In genomic region chr10:81265540-81265939, GRCm38 (mm10) we compare ENCODE assay signal across 8 mouse cellular contexts. TPM values are rescaled to one million over a fixed set of nuclear protein-coding genes. Genes with fewer than 3 reads are reported as not detected.
DNase-seq lines count a peak whose midpoint lies in the region; ATAC-seq and TF ChIP-seq lines count a peak whose summit lies in the region.

No protein-coding gene starts in this region.

- H3K4me3 ChIP-seq in kidney, postnatal 0 days (replicated peaks; ENCODE audit: low read depth, low read length): 0 out of 2 replicates have a peak overlapping the region, but pooled peaks have one; percentile 53
- H3K4me3 ChIP-seq in embryonic fibroblast, embryonic 13.5 days (ENCODE audit: insufficient read depth, low read length): peak overlapping the region; percentile 63
- H3K4me3 ChIP-seq in limb, embryonic 11.5 days (ENCODE audit: low read depth, low read length): peak overlapping the region; percentile 70; the same call in 1 of the 2 replicates
- peak overlapping the region; percentile 60 for H3K4me3 ChIP-seq in neural tube, embryonic 13.5 days

- H3K27me3 ChIP-seq in kidney, postnatal 0 days (ENCODE audit: insufficient read depth, low read length): no peaks in the 10 kb centered on the region
- 0 out of 2 replicates have a peak, but pooled peaks cover 2% of the 10 kb centered on the region for H3K27me3 ChIP-seq in limb, embryonic 11.5 days (ENCODE audit: control insufficient read depth, insufficient read depth, low read length)
- peaks cover 3% of the 10 kb centered on the region; the same call in 1 of the 2 replicates for H3K27me3 ChIP-seq in neural tube, embryonic 13.5 days

- no peak overlapping the region for H3K27ac ChIP-seq in kidney, postnatal 0 days
- H3K27ac ChIP-seq in embryonic fibroblast, embryonic 13.5 days (ENCODE audit: insufficient read depth, low read length): no peak overlapping the region
- H3K27ac ChIP-seq in limb, embryonic 11.5 days (replicated peaks; ENCODE audit: low read depth, low read length): no peak overlapping the region
- H3K27ac ChIP-seq in neural tube, embryonic 13.5 days (replicated peaks): no peak overlapping the region

- no peak for DNase-seq in kidney, postnatal 0 days (ENCODE audit: low spot score)
- DNase-seq in kidney, postnatal 4 days: no peak
- DNase-seq in limb, embryonic 11.5 days (ENCODE audit: low spot score): no peak
- DNase-seq in ovary, postnatal 14 days (ENCODE audit: low spot score): no peak
- DNase-seq in left cerebral cortex, adult 9 months (ENCODE audit: low spot score in 2 of 2): no peak
- DNase-seq in ovary, postnatal 10 days (ENCODE audit: low spot score): no peak

- peak overlapping the region; percentile 71 for H3K4me2 ChIP-seq in kidney, postnatal 0 days (ENCODE audit: low read length)
- H3K4me2 ChIP-seq in limb, embryonic 11.5 days (ENCODE audit: low read depth, severe bottlenecking): peak overlapping the region; percentile 67
- H3K4me2 ChIP-seq in neural tube, embryonic 13.5 days: peak overlapping the region; percentile 64

- H3K4me1 ChIP-seq in kidney, postnatal 0 days (replicated peaks; ENCODE audit: insufficient read depth, low read length): peaks cover 6% of the 10 kb centered on the region
- no peaks in the 10 kb centered on the region for H3K4me1 ChIP-seq in embryonic fibroblast, embryonic 13.5 days (ENCODE audit: control insufficient read depth, insufficient read depth, low read length)
- H3K4me1 ChIP-seq in limb, embryonic 11.5 days (ENCODE audit: control insufficient read depth, insufficient read depth, low read length): 0 out of 2 replicates have a peak, but pooled peaks cover 2% of the 10 kb centered on the region
- H3K4me1 ChIP-seq in neural tube, embryonic 13.5 days (replicated peaks): peaks cover 27% of the 10 kb centered on the region

- no peak for ATAC-seq in kidney, postnatal 0 days (replicated peaks; ENCODE audit: low FRiP score, low read depth)
- no peak for ATAC-seq in limb, embryonic 11.5 days (ENCODE audit: insufficient number of reproducible peaks, low FRiP score, low TSS enrichment, low read depth)
- ATAC-seq in neural tube, embryonic 13.5 days (ENCODE audit: low read depth): no peak

- 0 out of 2 replicates have a peak overlapping the region, but pooled peaks have one; percentile 37 for H3K9ac ChIP-seq in kidney, postnatal 0 days (ENCODE audit: low read depth, low read length)
- 0 out of 2 replicates have a peak overlapping the region, but pooled peaks have one; percentile 27 for H3K9ac ChIP-seq in limb, embryonic 11.5 days (ENCODE audit: low read length)
- H3K9ac ChIP-seq in neural tube, embryonic 13.5 days: peak overlapping the region; percentile 71

- peaks cover 23% of the 10 kb centered on the region; the same call in 1 of the 2 replicates for H3K36me3 ChIP-seq in kidney, postnatal 0 days (ENCODE audit: insufficient read depth, low read length)
- peaks cover 10% of the 10 kb centered on the region; the same call in 1 of the 2 replicates for H3K36me3 ChIP-seq in limb, embryonic 11.5 days (ENCODE audit: control insufficient read depth, insufficient read depth, low read length)
- peaks cover 52% of the 10 kb centered on the region for H3K36me3 ChIP-seq in neural tube, embryonic 13.5 days

- TF ChIP-seq POLR2A in embryonic fibroblast, embryonic 13.5 days (IDR thresholded peaks at IDR 0.05; ENCODE audit: low read depth, low read length): no peak

- no peaks in the 10 kb centered on the region; the same call in 1 of the 2 replicates for H3K9me3 ChIP-seq in kidney, postnatal 0 days (replicated peaks; ENCODE audit: low read length)
- no peaks in the 10 kb centered on the region for H3K9me3 ChIP-seq in limb, embryonic 11.5 days (ENCODE audit: control insufficient read depth, low read length)
- peaks cover 2% of the 10 kb centered on the region; the same call in 1 of the 2 replicates for H3K9me3 ChIP-seq in neural tube, embryonic 13.5 days

- WGBS in kidney, postnatal 0 days: 93% methylated on average over 8 of the region's 8 CpGs
- WGBS in limb, embryonic 11.5 days: 89% methylated on average over 8 of the region's 8 CpGs
- WGBS in neural tube, embryonic 13.5 days: 92% methylated on average over 8 of the region's 8 CpGs

- TF ChIP-seq CTCF in kidney, postnatal 0 days (IDR thresholded peaks at IDR 0.05; ENCODE audit: low read depth): no peak
- TF ChIP-seq CTCF in embryonic fibroblast, embryonic 13.5 days (IDR thresholded peaks at IDR 0.05; ENCODE audit: borderline replicate concordance, insufficient read depth, low read length): no peak

RNA-seq across cellular contexts. Expression of gene Mrpl54, which starts 1.2 kb away (rescaled TPM):
- polyA plus RNA-seq in kidney, postnatal 0 days (2015; fragmentation: Nextera tagmentation; extraction: Ambion mirVana): 259 and 283 TPM in 2 replicates
- polyA plus RNA-seq in embryonic fibroblast, embryonic 13.5 days (2011; ENCODE audit: insufficient read length, low read depth, missing spikeins): 52.9 and 53.7 TPM in 2 replicates
- polyA plus RNA-seq in limb, embryonic 11.5 days (2014; fragmentation: Nextera tagmentation; extraction: Ambion mirVana): 198 and 217 TPM in 2 replicates
- polyA plus RNA-seq in neural tube, embryonic 13.5 days (2015; fragmentation: Nextera tagmentation; extraction: Ambion mirVana): 145 and 150 TPM in 2 replicates

RNA-seq across cellular contexts. Expression of gene Apba3, which starts 1.2 kb away (rescaled TPM):
- polyA plus RNA-seq in kidney, postnatal 0 days (2015; fragmentation: Nextera tagmentation; extraction: Ambion mirVana): 55.7 and 60.5 TPM in 2 replicates
- polyA plus RNA-seq in embryonic fibroblast, embryonic 13.5 days (2011; ENCODE audit: insufficient read length, low read depth, missing spikeins): 43.2 and 44.8 TPM in 2 replicates
- polyA plus RNA-seq in limb, embryonic 11.5 days (2014; fragmentation: Nextera tagmentation; extraction: Ambion mirVana): 45.3 and 46.3 TPM in 2 replicates
- 33.7 and 36.1 TPM in 2 replicates for polyA plus RNA-seq in neural tube, embryonic 13.5 days (2015; fragmentation: Nextera tagmentation; extraction: Ambion mirVana)

RNA-seq across cellular contexts. Expression of gene Matk, which starts 12.8 kb away (rescaled TPM):
- 3.9 and 5.5 TPM in 2 replicates for polyA plus RNA-seq in kidney, postnatal 0 days (2015; fragmentation: Nextera tagmentation; extraction: Ambion mirVana)
- polyA plus RNA-seq in embryonic fibroblast, embryonic 13.5 days (2011; ENCODE audit: insufficient read length, low read depth, missing spikeins): 0.90 and 1.2 TPM in 2 replicates
- 1.2 and 2.3 TPM in 2 replicates for polyA plus RNA-seq in limb, embryonic 11.5 days (2014; fragmentation: Nextera tagmentation; extraction: Ambion mirVana)
- polyA plus RNA-seq in neural tube, embryonic 13.5 days (2015; fragmentation: Nextera tagmentation; extraction: Ambion mirVana): 10.5 and 13.0 TPM in 2 replicates

RNA-seq across cellular contexts. Expression of gene Tjp3, which starts 25.8 kb away (rescaled TPM):
- polyA plus RNA-seq in kidney, postnatal 0 days (2015; fragmentation: Nextera tagmentation; extraction: Ambion mirVana): 19.0 and 19.1 TPM in 2 replicates
- not detected in 2 replicates for polyA plus RNA-seq in embryonic fibroblast, embryonic 13.5 days (2011; ENCODE audit: insufficient read length, low read depth, missing spikeins)
- polyA plus RNA-seq in limb, embryonic 11.5 days (2014; fragmentation: Nextera tagmentation; extraction: Ambion mirVana): 2.0 TPM in 2 replicates
- polyA plus RNA-seq in neural tube, embryonic 13.5 days (2015; fragmentation: Nextera tagmentation; extraction: Ambion mirVana): 2.3 and 3.3 TPM in 2 replicates

RNA-seq across cellular contexts. Expression of gene Pip5k1c, which starts 27.2 kb away (rescaled TPM):
- polyA plus RNA-seq in kidney, postnatal 0 days (2015; fragmentation: Nextera tagmentation; extraction: Ambion mirVana): 37.8 and 39.3 TPM in 2 replicates
- 40.1 and 43.0 TPM in 2 replicates for polyA plus RNA-seq in embryonic fibroblast, embryonic 13.5 days (2011; ENCODE audit: insufficient read length, low read depth, missing spikeins)
- 49.0 and 60.6 TPM in 2 replicates for polyA plus RNA-seq in limb, embryonic 11.5 days (2014; fragmentation: Nextera tagmentation; extraction: Ambion mirVana)
- polyA plus RNA-seq in neural tube, embryonic 13.5 days (2015; fragmentation: Nextera tagmentation; extraction: Ambion mirVana): 99.3 and 102 TPM in 2 replicates
